Mouse (Mus musculus): Measurements from ENCODE around the gene Defa2.
"Not testable (repeated sequence)": the region's sequence is repeated elsewhere in the genome, so short reads cannot be mapped to it uniquely, and the experiment has no call there.

DNA sequence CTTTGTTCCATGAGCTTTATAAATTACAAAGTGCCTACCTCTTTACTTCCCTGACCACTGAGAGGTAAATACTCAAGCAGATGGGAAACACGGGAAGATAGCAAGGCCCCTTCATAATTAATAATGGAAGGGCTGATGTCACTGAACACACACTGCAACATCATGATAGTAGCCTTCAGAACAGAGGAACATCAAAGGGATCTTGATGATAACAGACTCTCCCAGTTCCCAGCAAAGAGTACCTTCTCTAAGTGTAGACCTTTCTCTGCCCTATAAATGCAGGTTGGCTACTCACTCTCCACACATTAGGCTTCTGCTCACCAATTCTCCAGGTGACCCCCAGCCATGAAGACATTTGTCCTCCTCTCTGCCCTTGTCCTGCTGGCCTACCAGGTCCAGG is 48.8 kb downstream of the Defa2 start, which contains the start of gene Defa36:
- TF ChIP-seq CTCF (IDR thresholded peaks at IDR 0.05; ENCODE audit: control insufficient read depth, insufficient read depth, low read length); POLR2A (IDR thresholded peaks at IDR 0.05; ENCODE audit: borderline replicate concordance, control insufficient read depth, low read depth, low read length): not testable (repeated sequence)

Data from bone marrow, adult 2 months (tissue).